Mouse (Mus musculus) cerebellum, adult 2 months (tissue): ENCODE measurements around the gene Sema4b. TPM values are rescaled to one million over a fixed set of nuclear protein-coding genes. Genes with fewer than 3 reads are reported as not detected.

Experiments used
- DNase-seq, 2 experiments: peaks; one replicate each; pipeline ENCODE4 v3.0.0; 2021
- H3K27ac ChIP-seq: fragments of 200-500 bp; 2 replicates; pipeline ENCODE4 v1.5.1; 2012; ENCODE audit warnings: low read length, control low read depth, inconsistent platforms; ENCODE audit not compliant: insufficient read depth
- H3K27me3 ChIP-seq: fragments of 200-500 bp; 2 replicates; pipeline ENCODE4 v1.6.1; 2012; ENCODE audit warnings: inconsistent platforms, mild to moderate bottlenecking, low read length, moderate library complexity; ENCODE audit not compliant: control insufficient read depth, insufficient read depth
- H3K4me1 ChIP-seq: fragments of 200-500 bp; 2 replicates; pipeline ENCODE4 v1.6.1; 2011; ENCODE audit warnings: low read length; ENCODE audit not compliant: control insufficient read depth, insufficient read depth
- H3K4me3 ChIP-seq: fragments of 200-500 bp; replicated peaks from 2 replicates; pipeline ENCODE3; 2011; ENCODE audit warnings: mild to moderate bottlenecking, low read depth, low read length, control low read depth; ENCODE audit not compliant: insufficient read depth
- CTCF ChIP-seq: fragments of 200-500 bp; IDR thresholded peaks from 2 replicates; pipeline ENCODE4 v1.5.1; 2011; ENCODE audit warnings: low read depth, mild to moderate bottlenecking, control low read depth, low read length, moderate library complexity, borderline replicate concordance; ENCODE audit not compliant: insufficient read depth
- POLR2A ChIP-seq: fragments of 200-500 bp; IDR thresholded peaks from 2 replicates; pipeline ENCODE4 v1.6.1; 2011; ENCODE audit warnings: low read length, control low read depth, borderline replicate concordance; ENCODE audit not compliant: insufficient read depth
- WGBS: fragments of 180-500 bp; shearing (Covaris S2); methylation state at CpG from one replicate; pipeline ENCODE4 v1.1.7; 2018; 5-methylcytosine and 5-hydroxymethylcytosine counted together
- polyA plus RNA-seq: library from polyadenylated mRNA; depleted of rRNA; stranded (reverse); fragments of >200 nt; gene quantifications from 2 replicates; pipeline ENCODE4 v1.2.3, GENCODE M21; 2012

Sema4b gene
- polyA plus RNA-seq, 1 experiment: 10.7 TPM

DNA sequence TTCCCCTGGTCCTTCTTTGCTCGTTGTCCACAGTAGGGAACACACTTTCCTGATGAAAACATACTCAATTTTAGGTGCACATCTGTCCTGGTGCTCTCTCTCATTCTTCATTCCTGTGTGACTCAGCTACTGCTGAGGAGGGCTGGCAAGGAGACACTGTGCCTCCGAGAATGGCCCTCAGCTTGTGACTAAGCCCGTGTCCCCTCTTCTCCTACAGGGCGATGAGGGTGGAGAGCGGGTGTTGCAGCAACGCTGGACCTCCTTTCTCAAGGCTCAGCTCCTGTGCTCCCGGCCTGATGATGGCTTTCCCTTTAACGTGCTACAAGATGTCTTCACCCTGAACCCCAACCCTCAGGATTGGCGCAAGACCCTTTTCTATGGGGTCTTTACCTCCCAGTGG, 32.0 kb downstream of the Sema4b start:
- no peak overlapping the region for H3K4me3 ChIP-seq
- 91% methylated on average over 9 of the region's 9 CpGs for WGBS
- H3K27ac ChIP-seq: no peak overlapping the region
- no peaks in the 10 kb centered on the region for H3K27me3 ChIP-seq
- TF ChIP-seq POLR2A: no peak
- TF ChIP-seq CTCF: no peak
- DNase-seq: no peak
- H3K4me1 ChIP-seq: no peaks in the 10 kb centered on the region

- TF ChIP-seq CTCF (no peak), POLR2A (no peak)
- Histone ChIP-seq H3K27ac (no peak overlapping the region), H3K4me1 (no peaks in the 10 kb centered on the region), H3K27me3 (no peaks in the 10 kb centered on the region), H3K4me3 (no peak overlapping the region)
- WGBS: 93% methylated on average over 9 of the region's 9 CpGs
- DNase-seq: no peak
These were observed 33.7 kb downstream of the Sema4b start for GRCm38 (mm10) chr7:80220237-80220797.

- no peak overlapping the region for H3K4me3 ChIP-seq
- no peak for TF ChIP-seq POLR2A
- no peaks in the 10 kb centered on the region for H3K4me1 ChIP-seq
- no peak overlapping the region for H3K27ac ChIP-seq
- no peak for DNase-seq
- 91% methylated on average over 4 of the region's 4 CpGs for WGBS
- H3K27me3 ChIP-seq: no peaks in the 10 kb centered on the region
These were observed 34.6 kb downstream of the Sema4b start for GRCm38 (mm10) chr7:80221179-80221750.

DNA sequence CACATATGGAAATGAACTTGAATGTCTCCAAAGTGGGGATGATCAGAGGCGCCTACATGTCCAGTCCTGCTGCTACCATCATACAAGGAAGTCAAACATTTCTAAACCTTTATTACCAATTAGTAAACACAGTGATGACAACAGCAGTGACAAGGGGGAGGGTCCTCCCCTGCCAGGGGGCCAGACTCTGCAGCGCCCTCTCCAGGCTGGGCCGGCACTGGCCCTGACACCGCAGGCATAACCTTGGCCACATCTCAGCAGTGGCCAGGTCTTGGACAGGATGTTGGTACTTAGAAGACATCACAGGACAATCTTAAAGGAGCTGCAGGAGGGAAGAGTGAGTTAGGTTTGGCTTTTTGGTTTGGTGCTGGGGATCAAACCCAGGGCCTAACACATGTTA, 40.4 kb downstream of the Sema4b start:
- Histone ChIP-seq H3K27me3 (no peaks in the 10 kb centered on the region), H3K4me3 (no peak overlapping the region), H3K4me1 (no peaks in the 10 kb centered on the region), H3K27ac (no peak overlapping the region)
- no peak for DNase-seq
- TF ChIP-seq POLR2A (no peak), CTCF (no peak)
- 93% methylated on average over 4 of the region's 4 CpGs for WGBS

DNA sequence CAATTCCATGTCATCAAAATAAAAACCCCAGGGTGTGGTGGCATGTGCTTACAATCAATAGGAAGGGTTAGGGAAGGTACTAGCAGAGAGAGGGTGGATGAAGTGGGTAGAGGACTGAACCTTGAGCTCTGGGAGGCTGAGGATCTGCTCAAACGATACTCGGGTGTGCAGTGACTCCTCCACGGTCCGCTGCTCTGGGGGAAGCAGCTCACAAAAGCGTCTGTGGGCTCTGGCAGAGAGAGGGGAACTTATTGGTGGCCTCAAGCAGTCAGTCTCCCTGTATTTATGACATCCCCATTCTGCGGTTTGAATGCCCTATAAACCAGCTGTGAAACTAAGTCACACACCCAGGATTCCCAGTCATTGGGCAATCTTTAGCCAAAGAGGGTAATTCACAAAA, 43.6 kb downstream of the Sema4b start:
- TF ChIP-seq POLR2A (no peak), CTCF (no peak)
- WGBS: 31% methylated on average over 6 of the region's 6 CpGs
- H3K27me3 ChIP-seq: no peaks in the 10 kb centered on the region
- H3K27ac ChIP-seq: no peak overlapping the region
- no peak overlapping the region for H3K4me3 ChIP-seq
- H3K4me1 ChIP-seq: peaks cover 3% of the 10 kb centered on the region; the same call in 1 of the 2 replicates
- DNase-seq: no peak

DNA sequence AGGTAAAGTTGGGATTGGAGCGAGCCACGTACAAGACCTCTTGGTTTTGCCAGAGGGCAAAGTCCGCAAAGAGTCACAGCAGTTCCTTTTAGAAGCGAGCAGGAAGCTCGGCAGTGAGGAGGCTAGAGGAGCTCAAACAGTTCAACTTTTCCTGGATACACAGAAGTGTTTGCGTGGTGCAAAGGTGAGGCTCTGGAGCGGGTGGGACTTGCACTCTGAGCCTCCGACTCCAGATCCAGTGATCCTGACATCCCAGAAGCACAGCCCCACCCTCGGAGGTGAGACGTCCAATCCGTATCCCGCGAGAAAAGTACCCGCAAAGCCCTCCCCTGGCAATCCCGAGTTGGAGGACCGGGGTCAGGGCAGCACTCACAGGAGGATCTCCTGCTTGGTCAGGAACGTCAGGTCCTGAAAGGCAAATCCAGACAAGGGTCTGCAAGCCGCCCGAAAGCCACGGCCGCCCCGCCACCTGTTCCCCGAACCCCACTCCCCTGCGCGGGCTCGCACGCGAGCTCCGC, 45.4 kb downstream of the Sema4b start:
- Histone ChIP-seq H3K4me1 (peaks cover 3% of the 10 kb centered on the region; the same call in 1 of the 2 replicates), H3K4me3 (peak overlapping the region; percentile 77), H3K27me3 (no peaks in the 10 kb centered on the region), H3K27ac (no peak overlapping the region)
- no peak for DNase-seq
- TF ChIP-seq POLR2A (no peak), CTCF (no peak)
- WGBS: 4% methylated on average over 29 of the region's 29 CpGs

GRCm38 (mm10) chr7:80232489-80233029, 45.9 kb downstream of the Sema4b start, which contains the start of the genes Cib1 and Gdpgp1:
Gene Cib1, minus strand, starts transcription at chr7:80232813.
Gene Gdpgp1, plus strand, starts transcription at chr7:80232865.
- DNase-seq: peak; percentile 91 to 93
- H3K27ac ChIP-seq: no peak within 1 kb of the TSS

DNA sequence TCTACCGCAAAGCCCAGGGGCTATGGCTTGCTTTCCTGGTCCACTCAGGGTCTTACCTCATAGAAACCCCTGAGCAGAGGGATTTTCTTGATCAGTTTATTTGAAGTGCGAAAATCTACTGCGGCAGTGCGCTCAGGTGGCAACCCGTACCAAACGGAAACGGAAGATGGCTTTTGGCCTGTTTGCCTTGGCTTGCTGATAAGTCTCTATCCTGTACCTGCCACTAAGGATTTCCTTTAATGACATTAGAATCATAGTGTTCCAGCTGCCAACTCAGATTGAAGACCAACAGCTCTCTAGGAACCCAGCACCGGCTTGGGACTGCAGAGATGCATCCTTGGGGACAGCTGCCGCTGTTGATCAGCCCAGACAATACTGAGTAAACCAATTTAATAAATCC, 47.2 kb downstream of the Sema4b start:
- peak overlapping the region; percentile 7 for H3K4me3 ChIP-seq
- no peak overlapping the region for H3K27ac ChIP-seq
- TF ChIP-seq CTCF (no peak), POLR2A (no peak)
- DNase-seq: no peak
- WGBS: 65% methylated on average over 9 of the region's 9 CpGs
- H3K27me3 ChIP-seq: no peaks in the 10 kb centered on the region
- peaks cover 3% of the 10 kb centered on the region; the same call in 1 of the 2 replicates for H3K4me1 ChIP-seq

More at GRCm38 (mm10) chr7:80232489-80233029, 45.9 kb downstream of the Sema4b start, which contains the start of the genes Cib1 and Gdpgp1:
- TF ChIP-seq CTCF: no peak
- TF ChIP-seq POLR2A: peak; percentile 95
- Histone ChIP-seq H3K4me1 (peaks cover 3% of the 10 kb centered on the region; the same call in 1 of the 2 replicates), H3K27me3 (no peaks in the 10 kb centered on the region), H3K4me3 (peak within 1 kb of the TSS; percentile 77)
- 1% methylated on average over 55 of the region's 56 CpGs for WGBS
